Mouse (Mus musculus): ENCODE measurements around the gene Serinc4.
A peak's percentile ranks its signal among the peaks of the same experiment; 100 is the strongest.

Gene Serinc4

GRCm38 (mm10) chr2:121396624-121397023 lies 60.0 kb downstream of the Serinc4 start:
- DNase-seq (ENCODE audit: low read depth, low spot score): peak; percentile 87

All from CD4-positive, CD25-positive, alpha-beta regulatory T cell, adult 2 months (primary cell).